Mouse (Mus musculus): Measurements from ENCODE around the gene Ndufb8. TPM values are rescaled to one million over a fixed set of nuclear protein-coding genes. Genes with fewer than 3 reads are reported as not detected.

Gene Ndufb8
- polyA plus RNA-seq (2017; shearing (Covaris generic)): 176 TPM

GRCm38 (mm10) chr19:44554861-44555590, at the start of gene Ndufb8:
Ndufb8 (minus strand) TSS chr19:44555440.

DNA sequence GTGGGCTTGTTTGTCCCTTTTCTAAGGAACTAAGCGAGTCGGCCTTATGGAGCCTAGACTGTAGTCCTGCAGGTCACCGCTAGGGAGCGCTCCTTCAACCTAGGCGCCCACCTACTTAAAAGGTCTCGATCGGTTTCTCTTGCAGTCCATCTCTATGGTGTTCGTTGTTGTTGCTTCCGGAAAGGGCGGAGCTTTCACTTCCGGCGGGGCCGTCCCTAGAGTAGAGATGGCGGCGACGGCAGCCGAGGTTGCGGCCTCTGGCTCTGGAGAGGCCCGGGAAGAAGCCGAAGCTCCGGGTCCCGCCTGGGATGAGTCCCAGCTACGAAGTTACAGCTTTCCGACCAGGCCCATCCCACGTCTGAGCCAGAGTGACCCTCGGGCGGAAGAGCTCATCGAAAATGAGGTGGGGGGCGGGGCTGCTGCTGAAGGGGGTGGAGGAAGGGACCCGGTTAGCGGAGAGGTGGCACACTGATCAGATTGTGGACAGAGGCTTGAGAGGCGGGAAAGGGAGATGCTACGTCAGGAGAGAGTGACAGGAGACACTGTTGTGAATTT, 7.5 kb upstream of the Ndufb8 start, which contains the start of gene Hif1an:
Gene Hif1an, plus strand, starts transcription at position 199 of the 555 bp plus-strand sequence.

DNA sequence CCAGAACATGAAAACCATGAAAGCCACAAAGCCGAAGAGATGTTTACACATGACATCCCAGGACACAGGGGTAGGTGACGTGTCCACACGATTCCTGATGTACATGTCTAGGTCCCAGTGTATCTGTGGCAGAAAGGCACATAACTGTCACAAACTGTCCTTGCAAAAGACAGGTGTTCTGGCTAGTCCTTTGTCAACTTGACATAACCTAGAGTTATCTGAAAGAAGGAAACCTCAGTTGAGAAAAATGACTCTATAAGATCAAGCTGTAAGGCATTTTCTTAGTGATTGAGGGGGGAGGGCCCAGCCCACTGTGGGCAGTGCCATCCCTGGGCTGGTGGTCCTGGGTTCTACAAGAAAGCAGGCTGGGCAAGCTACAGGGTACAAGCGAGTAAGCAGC, 2.5 kb downstream of the Ndufb8 start, which contains the start of gene Gm20538:
Gene Gm20538, minus strand, starts transcription at position 101 of the 400 bp plus-strand sequence.

DNA sequence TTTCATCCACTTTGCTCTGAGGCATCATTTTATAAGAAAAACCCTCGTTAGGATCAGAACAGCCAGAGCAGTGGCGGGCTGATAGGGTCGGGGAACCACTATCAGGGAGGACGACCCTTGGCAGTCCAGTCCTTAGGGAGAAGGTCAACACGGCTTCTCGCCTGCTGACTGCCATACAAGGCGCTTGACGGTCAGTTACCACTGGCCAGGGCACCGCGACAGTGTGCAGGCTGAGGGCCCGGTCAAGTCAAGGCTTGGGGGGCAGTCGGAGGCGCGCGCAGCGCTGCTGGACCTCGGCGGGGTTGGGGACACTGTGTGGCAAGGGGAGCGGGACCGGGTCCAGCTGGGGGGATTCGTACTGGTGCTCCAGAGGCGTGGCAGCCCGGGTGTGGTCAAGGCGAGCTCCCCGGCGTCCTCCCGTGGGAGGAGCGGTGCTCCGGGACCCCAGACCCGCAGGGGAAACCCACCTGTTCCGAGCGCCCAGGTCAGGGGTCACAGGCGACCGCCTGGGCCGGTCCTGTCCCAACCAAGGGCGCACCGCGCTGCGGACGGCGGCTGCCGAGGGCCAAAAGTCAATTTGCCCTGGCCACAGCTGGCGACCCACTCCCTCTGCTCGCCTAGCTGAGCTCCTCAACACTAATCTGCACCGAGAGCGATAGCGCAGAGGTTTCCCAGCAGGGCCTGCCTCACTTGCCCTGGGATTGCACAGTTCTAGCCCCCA, 9.8 kb downstream of the Ndufb8 start, which contains the start of gene Sec31b:
Gene Sec31b, minus strand, starts transcription at position 544 of the 721 bp plus-strand sequence.

Other genes starting within 250 kb of the Ndufb8 start
- gene Scd4, start 222.3 kb downstream of the Ndufb8 start, polyA plus RNA-seq (2017; shearing (Covaris generic)): 0.17 TPM
- not detected for gene Scd1, start 147.6 kb downstream of the Ndufb8 start, polyA plus RNA-seq (2017; shearing (Covaris generic))
- gene Wnt8b, start 62.0 kb downstream of the Ndufb8 start, polyA plus RNA-seq (2017; shearing (Covaris generic)): not detected
- 5.6 TPM for gene Sec31b, start 9.6 kb downstream of the Ndufb8 start, polyA plus RNA-seq (2017; shearing (Covaris generic))
- 10.5 TPM for gene Gm20538, start 2.6 kb downstream of the Ndufb8 start, polyA plus RNA-seq (2017; shearing (Covaris generic))
- gene Hif1an, start 7.4 kb upstream of the Ndufb8 start, polyA plus RNA-seq (2017; shearing (Covaris generic)): 49.2 TPM
- gene Pax2, start 200.6 kb upstream of the Ndufb8 start, polyA plus RNA-seq (2017; shearing (Covaris generic)): not detected

All from naive thymus-derived CD4-positive, alpha-beta T cell, adult 5 months (primary cell).